Mouse (Mus musculus): ENCODE data around the gene Tas1r3. TPM values are rescaled to one million over a fixed set of nuclear protein-coding genes. Genes with fewer than 3 reads are reported as not detected.

The Tas1r3 gene
- under 1 TPM; 0.37 to 0.61 TPM for polyA plus RNA-seq (2017; shearing (Covaris generic))

GRCm38 (mm10) chr4:155863001-155863400 lies at the start of gene Tas1r3:
Tas1r3 (minus strand) TSS chr4:155863362.

GRCm38 (mm10) chr4:155891551-155892001 lies 28.4 kb upstream of the Tas1r3 start, which contains the start of the genes Pusl1 and Acap3:
Pusl1 (minus strand) TSS chr4:155891781.
Acap3 (plus strand) TSS chr4:155891822.

GRCm38 (mm10) chr4:155869317-155870033 lies 6.3 kb upstream of the Tas1r3 start, which contains the start of the genes Cptp and Ints11:
Cptp (minus strand) TSS chr4:155869440.
Ints11 (plus strand) TSS chr4:155869546.

GRCm38 (mm10) chr4:155846871-155847578 lies 16.1 kb downstream of the Tas1r3 start, which contains the start of gene Dvl1:
Dvl1 (plus strand) TSS chr4:155847402.

DNA sequence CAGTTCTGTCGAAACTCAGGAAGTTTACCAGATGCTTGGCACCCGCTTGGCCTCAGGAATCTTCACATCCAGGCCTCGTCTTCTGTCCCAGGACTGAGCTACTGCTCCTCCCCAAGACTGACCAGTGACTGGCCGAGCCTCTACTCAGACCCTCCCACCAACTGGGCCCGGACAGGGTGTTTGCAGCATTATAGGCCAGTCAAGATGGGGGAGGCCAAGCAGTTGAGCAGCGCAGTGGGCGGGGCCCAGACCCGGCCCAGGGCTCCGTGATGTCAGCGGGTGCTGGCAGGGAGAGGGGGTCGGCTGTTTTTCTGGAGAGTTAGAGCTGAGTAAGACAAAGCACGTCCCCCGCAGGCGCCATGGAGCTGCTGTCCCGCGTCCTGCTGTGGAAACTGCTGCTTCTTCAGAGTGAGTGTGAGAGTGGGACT lies 23.7 kb downstream of the Tas1r3 start, which contains the start of gene Mxra8:
Gene Mxra8, plus strand, starts transcription at position 198 of the 428 bp plus-strand sequence.

DNA sequence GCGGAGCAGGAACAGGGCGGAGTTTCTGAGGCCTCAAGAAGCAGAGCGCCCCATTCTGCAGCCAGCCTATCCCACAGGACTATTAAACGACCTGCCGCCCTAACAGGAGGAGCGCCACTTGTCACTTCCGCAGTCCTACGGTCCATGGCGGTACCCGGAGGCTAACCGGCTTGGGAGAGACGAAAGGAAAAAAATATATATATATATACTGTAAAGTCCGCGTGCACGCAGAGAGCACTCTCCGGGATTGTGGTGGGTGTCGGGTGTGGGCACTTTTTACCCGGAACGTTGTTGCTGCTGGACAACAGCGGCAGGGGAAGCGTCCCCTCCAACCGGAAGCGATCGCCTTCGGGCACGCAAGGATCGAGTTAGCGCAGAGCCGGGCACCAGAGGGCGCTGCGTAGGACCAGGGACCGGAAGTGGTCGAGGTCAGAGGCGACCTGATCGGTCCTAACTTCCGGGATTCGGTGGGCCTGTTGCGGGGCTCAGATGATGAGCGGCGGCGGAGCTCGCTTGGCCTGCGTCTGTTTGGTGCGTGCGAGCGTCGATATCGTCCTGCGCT lies 31.9 kb downstream of the Tas1r3 start, which contains the start of gene Aurkaip1:
Gene Aurkaip1, plus strand, starts transcription at position 68 of the 562 bp plus-strand sequence.

GRCm38 (mm10) chr4:155811929-155812664 lies 51.1 kb downstream of the Tas1r3 start, which contains the start of gene Ccnl2:
Ccnl2 (plus strand) TSS chr4:155812489.

Other genes with a start within 250 kb of the Tas1r3 start
- 100 to 1,000 TPM; 107 to 146 TPM for gene Cdk11b, start 238.5 kb downstream of the Tas1r3 start, polyA plus RNA-seq (2017; shearing (Covaris generic))
- gene Gm10563, start 218.0 kb downstream of the Tas1r3 start, polyA plus RNA-seq (2017; shearing (Covaris generic)), result not detected
- 1 to 10 TPM in 1 of 2 experiments, under 1 TPM in 1; 0.26 to 1.1 TPM for gene Mmp23, start 210.0 kb downstream of the Tas1r3 start, polyA plus RNA-seq (2017; shearing (Covaris generic))
- 10 to 100 TPM; 21.5 to 27.7 TPM for gene Mib2, start 194.2 kb downstream of the Tas1r3 start, polyA plus RNA-seq (2017; shearing (Covaris generic))
- 10 to 100 TPM in 1 of 2 experiments, 1 to 10 TPM in 1; 7.2 to 41.1 TPM for gene Fndc10, start 169.0 kb downstream of the Tas1r3 start, polyA plus RNA-seq (2017; shearing (Covaris generic))
- gene Ssu72, start 158.6 kb downstream of the Tas1r3 start, polyA plus RNA-seq (2017; shearing (Covaris generic)), result 100 to 1,000 TPM; 177 to 184 TPM
- gene Tmem240, start 128.6 kb downstream of the Tas1r3 start, polyA plus RNA-seq (2017; shearing (Covaris generic)), result 1 to 10 TPM; 1.2 to 1.5 TPM
- 10 to 100 TPM; 45.1 to 52.5 TPM for gene Atad3a, start 102.3 kb downstream of the Tas1r3 start, polyA plus RNA-seq (2017; shearing (Covaris generic))
- gene Vwa1, start 88.7 kb downstream of the Tas1r3 start, polyA plus RNA-seq (2017; shearing (Covaris generic)), result under 1 TPM in 1 of 2 experiments, not detected in 1; 0.25 TPM
- gene Tmem88b, start 77.5 kb downstream of the Tas1r3 start, polyA plus RNA-seq (2017; shearing (Covaris generic)), result under 1 TPM in 1 of 2 experiments, not detected in 1; 0.05 TPM
- gene Ankrd65, start 72.9 kb downstream of the Tas1r3 start, polyA plus RNA-seq (2017; shearing (Covaris generic)), result under 1 TPM in 1 of 2 experiments, not detected in 1; 0.66 TPM
- 100 to 1,000 TPM; 139 to 192 TPM for gene Mrpl20, start 60.5 kb downstream of the Tas1r3 start, polyA plus RNA-seq (2017; shearing (Covaris generic))
- 100 to 1,000 TPM; 248 to 258 TPM for gene Ccnl2, start 50.9 kb downstream of the Tas1r3 start, polyA plus RNA-seq (2017; shearing (Covaris generic))
- gene Aurkaip1, start 32.1 kb downstream of the Tas1r3 start, polyA plus RNA-seq (2017; shearing (Covaris generic)), result 100 to 1,000 TPM; 185 to 200 TPM
- 1 to 10 TPM; 1.3 to 2.7 TPM for gene Mxra8, start 23.7 kb downstream of the Tas1r3 start, polyA plus RNA-seq (2017; shearing (Covaris generic))
- gene Dvl1, start 16.0 kb downstream of the Tas1r3 start, polyA plus RNA-seq (2017; shearing (Covaris generic)), result 10 to 100 TPM; 38.5 to 41.0 TPM
- 10 to 100 TPM; 13.6 to 15.3 TPM for gene Cptp, start 6.1 kb upstream of the Tas1r3 start, polyA plus RNA-seq (2017; shearing (Covaris generic))
- gene Ints11, start 6.2 kb upstream of the Tas1r3 start, polyA plus RNA-seq (2017; shearing (Covaris generic)), result 100 to 1,000 TPM in 1 of 2 experiments, 10 to 100 TPM in 1; 98.2 to 112 TPM
- 10 to 100 TPM; 22.5 to 39.9 TPM for gene Pusl1, start 28.4 kb upstream of the Tas1r3 start, polyA plus RNA-seq (2017; shearing (Covaris generic))
- 10 to 100 TPM; 16.0 to 29.5 TPM for gene Acap3, start 28.5 kb upstream of the Tas1r3 start, polyA plus RNA-seq (2017; shearing (Covaris generic))
- 100 to 1,000 TPM; 140 to 160 TPM for gene Ube2j2, start 80.5 kb upstream of the Tas1r3 start, polyA plus RNA-seq (2017; shearing (Covaris generic))
- 10 to 100 TPM; 15.8 to 29.0 TPM for gene C1qtnf12, start 99.0 kb upstream of the Tas1r3 start, polyA plus RNA-seq (2017; shearing (Covaris generic))
- 1 to 10 TPM; 7.4 to 9.5 TPM for gene B3galt6, start 129.3 kb upstream of the Tas1r3 start, polyA plus RNA-seq (2017; shearing (Covaris generic))
- 100 to 1,000 TPM; 563 to 617 TPM for gene Sdf4, start 129.5 kb upstream of the Tas1r3 start, polyA plus RNA-seq (2017; shearing (Covaris generic))
- gene Tnfrsf4, start 150.5 kb upstream of the Tas1r3 start, polyA plus RNA-seq (2017; shearing (Covaris generic)), result 1,000 to 10,000 TPM in 1 of 2 experiments, 100 to 1,000 TPM in 1; 923 to 1,159 TPM
- gene Tnfrsf18, start 162.8 kb upstream of the Tas1r3 start, polyA plus RNA-seq (2017; shearing (Covaris generic)), result 1,000 to 10,000 TPM in 1 of 2 experiments, 100 to 1,000 TPM in 1; 560 to 1,034 TPM
- gene Ttll10, start 196.1 kb upstream of the Tas1r3 start, polyA plus RNA-seq (2017; shearing (Covaris generic)), result under 1 TPM; 0.22 to 0.50 TPM
- 10 to 100 TPM; 13.2 to 14.3 TPM for gene 9430015G10Rik, start 246.6 kb upstream of the Tas1r3 start, polyA plus RNA-seq (2017; shearing (Covaris generic))

Data from activated CD4-positive, CD25-positive, alpha-beta regulatory T cell (primary cell).